Mouse (Mus musculus): ENCODE results near the gene Fxr2.

- TF ChIP-seq TAL1 (IDR thresholded peaks at IDR 0.05; ENCODE audit: low read length) (no peak), GATA1 (IDR thresholded peaks at IDR 0.05; ENCODE audit: low read length) (no peak)
These were observed 2.7 kb downstream of the Fxr2 start for GRCm38 (mm10) chr11:69635471-69635870.
